Mouse (Mus musculus): Measurements from ENCODE around the gene Afap1l2. TPM values are rescaled to one million over a fixed set of nuclear protein-coding genes. Genes with fewer than 3 reads are reported as not detected.

Gene Afap1l2
- polyA plus RNA-seq, 1 experiment, result 5.9 TPM

DNA sequence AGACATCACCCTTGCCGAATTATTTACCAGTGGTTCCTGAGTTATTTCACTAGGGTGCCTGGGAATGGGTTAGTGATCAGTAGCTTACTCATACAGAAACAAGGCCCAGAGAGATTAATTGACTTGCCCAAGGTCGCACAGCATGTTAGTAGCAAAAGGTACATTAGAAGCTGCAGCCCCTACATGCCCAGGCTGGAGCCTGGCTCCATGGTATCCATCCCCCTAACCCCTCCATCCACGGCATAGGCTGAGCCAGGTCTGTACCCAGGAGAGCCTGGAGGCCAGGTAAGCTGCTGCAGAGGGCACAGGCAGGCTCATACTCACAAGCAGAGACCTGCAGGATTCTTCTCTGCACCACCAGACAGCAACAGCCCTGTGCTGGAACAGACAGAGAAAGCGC is 6.1 kb downstream of the Afap1l2 start:
- Histone ChIP-seq H3K4me3 (ENCODE audit: control insufficient read depth, insufficient read depth, low read length) (no peak overlapping the region), H3K4me1 (replicated peaks; ENCODE audit: control insufficient read depth, insufficient read depth, low read length) (no peaks in the 10 kb centered on the region), H3K27ac (ENCODE audit: control insufficient read depth, insufficient read depth, low read length) (no peak overlapping the region), H3K36me3 (ENCODE audit: control insufficient read depth, insufficient read depth, low read length) (no peaks in the 10 kb centered on the region), H3K27me3 (ENCODE audit: control insufficient read depth, insufficient read depth, low read length) (no peaks in the 10 kb centered on the region)
- DNase-seq, result no peak
- 86% methylated on average over 4 of the region's 4 CpGs for WGBS
- no peak for TF ChIP-seq POLR2A (IDR thresholded peaks at IDR 0.05; ENCODE audit: control insufficient read depth, extremely low read depth, insufficient read depth, low read length, poor library complexity)
- TF ChIP-seq CTCF (IDR thresholded peaks at IDR 0.05; ENCODE audit: borderline replicate concordance, control insufficient read depth, extremely low read depth, insufficient read depth, low read length, poor library complexity), result no peak

DNA sequence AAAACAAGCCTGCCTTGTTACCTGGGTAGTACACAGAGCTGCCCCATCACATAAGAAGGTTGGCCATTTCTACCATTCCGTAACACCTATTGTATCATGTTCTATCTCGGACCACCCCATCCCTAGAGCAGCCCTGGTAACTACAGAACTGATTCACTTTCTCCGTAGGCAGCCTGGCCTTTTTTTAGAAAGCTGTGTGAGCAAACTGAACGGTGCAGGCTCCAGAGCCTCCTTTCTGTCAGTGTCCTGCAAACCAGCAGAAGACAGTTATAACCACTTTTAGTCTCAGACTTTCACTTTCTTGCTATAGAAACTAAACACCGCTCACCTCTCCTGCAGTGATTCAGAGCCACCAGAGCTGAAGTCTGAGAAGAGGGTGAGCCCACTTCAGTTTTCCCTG is 7.4 kb downstream of the Afap1l2 start:
- Histone ChIP-seq H3K27me3 (ENCODE audit: control insufficient read depth, insufficient read depth, low read length) (no peaks in the 10 kb centered on the region), H3K4me1 (replicated peaks; ENCODE audit: control insufficient read depth, insufficient read depth, low read length) (no peaks in the 10 kb centered on the region), H3K4me3 (ENCODE audit: control insufficient read depth, insufficient read depth, low read length) (no peak overlapping the region), H3K27ac (ENCODE audit: control insufficient read depth, insufficient read depth, low read length) (no peak overlapping the region), H3K36me3 (ENCODE audit: control insufficient read depth, insufficient read depth, low read length) (no peaks in the 10 kb centered on the region)
- no peak for TF ChIP-seq POLR2A (IDR thresholded peaks at IDR 0.05; ENCODE audit: control insufficient read depth, extremely low read depth, insufficient read depth, low read length, poor library complexity)
- DNase-seq, result no peak
- WGBS, result 90% methylated on average over 5 of the region's 5 CpGs

- TF ChIP-seq POLR2A (IDR thresholded peaks at IDR 0.05; ENCODE audit: control insufficient read depth, extremely low read depth, insufficient read depth, low read length, poor library complexity), result no peak
- no peak for TF ChIP-seq CTCF (IDR thresholded peaks at IDR 0.05; ENCODE audit: borderline replicate concordance, control insufficient read depth, extremely low read depth, insufficient read depth, low read length, poor library complexity)
- no peak for DNase-seq
- no peak overlapping the region for H3K4me3 ChIP-seq (ENCODE audit: control insufficient read depth, insufficient read depth, low read length)
- H3K36me3 ChIP-seq (ENCODE audit: control insufficient read depth, insufficient read depth, low read length), result no peaks in the 10 kb centered on the region
- H3K4me1 ChIP-seq (replicated peaks; ENCODE audit: control insufficient read depth, insufficient read depth, low read length), result no peaks in the 10 kb centered on the region
- H3K27ac ChIP-seq (ENCODE audit: control insufficient read depth, insufficient read depth, low read length), result no peak overlapping the region
- no peaks in the 10 kb centered on the region for H3K27me3 ChIP-seq (ENCODE audit: control insufficient read depth, insufficient read depth, low read length)
- 89% methylated on average over 2 of the region's 2 CpGs for WGBS
These were observed 8.2 kb downstream of the Afap1l2 start for GRCm38 (mm10) chr19:56999781-57000180.

- Histone ChIP-seq H3K36me3 (ENCODE audit: control insufficient read depth, insufficient read depth, low read length) (no peaks in the 10 kb centered on the region), H3K4me1 (replicated peaks; ENCODE audit: control insufficient read depth, insufficient read depth, low read length) (no peaks in the 10 kb centered on the region), H3K27ac (ENCODE audit: control insufficient read depth, insufficient read depth, low read length) (no peak overlapping the region), H3K4me3 (ENCODE audit: control insufficient read depth, insufficient read depth, low read length) (no peak overlapping the region), H3K27me3 (ENCODE audit: control insufficient read depth, insufficient read depth, low read length) (no peaks in the 10 kb centered on the region)
- no peak for DNase-seq
- WGBS, result 59% methylated on average over 2 of the region's 2 CpGs
- TF ChIP-seq CTCF (IDR thresholded peaks at IDR 0.05; ENCODE audit: borderline replicate concordance, control insufficient read depth, extremely low read depth, insufficient read depth, low read length, poor library complexity), result no peak
- no peak for TF ChIP-seq POLR2A (IDR thresholded peaks at IDR 0.05; ENCODE audit: control insufficient read depth, extremely low read depth, insufficient read depth, low read length, poor library complexity)
These were observed 9.1 kb downstream of the Afap1l2 start for GRCm38 (mm10) chr19:56998910-56999309.

DNA sequence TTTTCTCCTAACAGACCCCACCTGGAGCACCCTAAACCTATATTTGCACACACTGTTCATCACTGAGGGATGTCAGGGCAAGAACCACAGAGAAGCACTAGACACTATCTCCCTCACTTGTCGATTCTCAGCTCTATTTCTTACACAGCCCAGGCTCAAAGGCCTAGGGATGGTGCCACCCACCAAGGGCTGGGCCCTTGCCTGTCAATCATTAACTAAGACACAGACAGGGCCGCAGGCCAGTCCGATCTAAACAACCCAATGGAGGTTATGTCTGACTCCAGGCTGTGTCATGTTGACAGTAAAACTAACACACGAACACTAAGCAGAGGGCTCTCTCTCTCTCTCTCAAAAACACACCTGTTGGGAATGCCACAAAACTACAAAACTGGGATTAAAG is 9.7 kb downstream of the Afap1l2 start:
- TF ChIP-seq CTCF (IDR thresholded peaks at IDR 0.05; ENCODE audit: borderline replicate concordance, control insufficient read depth, extremely low read depth, insufficient read depth, low read length, poor library complexity), result no peak
- TF ChIP-seq POLR2A (IDR thresholded peaks at IDR 0.05; ENCODE audit: control insufficient read depth, extremely low read depth, insufficient read depth, low read length, poor library complexity), result no peak
- no peak overlapping the region for H3K4me3 ChIP-seq (ENCODE audit: control insufficient read depth, insufficient read depth, low read length)
- H3K36me3 ChIP-seq (ENCODE audit: control insufficient read depth, insufficient read depth, low read length), result no peaks in the 10 kb centered on the region
- 89% methylated on average over 4 of the region's 4 CpGs for WGBS
- H3K4me1 ChIP-seq (replicated peaks; ENCODE audit: control insufficient read depth, insufficient read depth, low read length), result no peaks in the 10 kb centered on the region
- H3K27ac ChIP-seq (ENCODE audit: control insufficient read depth, insufficient read depth, low read length), result no peak overlapping the region
- H3K27me3 ChIP-seq (ENCODE audit: control insufficient read depth, insufficient read depth, low read length), result no peaks in the 10 kb centered on the region
- DNase-seq, result no peak

DNA sequence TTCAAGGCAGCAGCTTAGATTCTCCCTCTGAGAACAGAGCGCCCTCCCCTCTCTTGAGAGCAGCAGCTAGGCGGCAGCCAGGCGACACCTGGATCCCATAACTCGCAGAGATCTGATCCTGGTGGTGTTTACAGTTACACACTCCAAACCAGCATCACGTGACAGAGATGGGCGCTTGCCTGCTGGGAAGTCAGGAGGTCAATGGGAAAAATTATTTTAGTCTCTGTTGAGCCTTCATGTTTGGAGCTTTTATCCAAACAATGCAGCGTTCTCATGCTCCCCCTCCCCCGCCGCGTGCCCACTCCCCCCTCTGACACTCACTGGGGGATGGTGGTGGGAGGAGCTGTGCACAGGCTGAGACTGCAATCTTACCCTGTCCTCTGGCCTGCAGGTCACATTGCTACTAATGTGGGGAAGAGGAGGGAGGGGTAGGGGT is 10.8 kb downstream of the Afap1l2 start:
- TF ChIP-seq CTCF (IDR thresholded peaks at IDR 0.05; ENCODE audit: borderline replicate concordance, control insufficient read depth, extremely low read depth, insufficient read depth, low read length, poor library complexity) (no peak), POLR2A (IDR thresholded peaks at IDR 0.05; ENCODE audit: control insufficient read depth, extremely low read depth, insufficient read depth, low read length, poor library complexity) (no peak)
- DNase-seq, result no peak
- H3K4me1 ChIP-seq (replicated peaks; ENCODE audit: control insufficient read depth, insufficient read depth, low read length), result no peaks in the 10 kb centered on the region
- H3K4me3 ChIP-seq (ENCODE audit: control insufficient read depth, insufficient read depth, low read length), result no peak overlapping the region
- H3K27ac ChIP-seq (ENCODE audit: control insufficient read depth, insufficient read depth, low read length), result no peak overlapping the region
- no peaks in the 10 kb centered on the region for H3K36me3 ChIP-seq (ENCODE audit: control insufficient read depth, insufficient read depth, low read length)
- no peaks in the 10 kb centered on the region for H3K27me3 ChIP-seq (ENCODE audit: control insufficient read depth, insufficient read depth, low read length)
- WGBS, result 26% methylated on average over 10 of the region's 10 CpGs

- TF ChIP-seq CTCF (IDR thresholded peaks at IDR 0.05; ENCODE audit: borderline replicate concordance, control insufficient read depth, extremely low read depth, insufficient read depth, low read length, poor library complexity) (no peak), POLR2A (IDR thresholded peaks at IDR 0.05; ENCODE audit: control insufficient read depth, extremely low read depth, insufficient read depth, low read length, poor library complexity) (no peak)
- Histone ChIP-seq H3K4me1 (replicated peaks; ENCODE audit: control insufficient read depth, insufficient read depth, low read length) (no peaks in the 10 kb centered on the region), H3K36me3 (ENCODE audit: control insufficient read depth, insufficient read depth, low read length) (no peaks in the 10 kb centered on the region), H3K4me3 (ENCODE audit: control insufficient read depth, insufficient read depth, low read length) (no peak overlapping the region), H3K27ac (ENCODE audit: control insufficient read depth, insufficient read depth, low read length) (no peak overlapping the region), H3K27me3 (ENCODE audit: control insufficient read depth, insufficient read depth, low read length) (no peaks in the 10 kb centered on the region)
- WGBS, result 88% methylated on average over 4 of the region's 4 CpGs
- no peak for DNase-seq
These were observed 12.6 kb downstream of the Afap1l2 start for GRCm38 (mm10) chr19:56995441-56995840.

All from thymus, adult 2 months (tissue).